Mouse (Mus musculus) monocyte, adult 2 months (primary cell): Measurements from ENCODE around the gene Hist1h1b.
A peak's percentile ranks its signal among the peaks of the same experiment; 100 is the strongest.
"Not testable (repeated sequence)": the region's sequence is repeated elsewhere in the genome, so short reads cannot be mapped to it uniquely, and the experiment has no call there.

Source experiments
- DNase-seq, 2 experiments: peaks; one replicate each; pipeline ENCODE4 v3.0.0; 2022; ENCODE audit warnings: low spot score in 2 of 2, low read depth in 1 of 2

Gene Hist1h1b

DNA sequence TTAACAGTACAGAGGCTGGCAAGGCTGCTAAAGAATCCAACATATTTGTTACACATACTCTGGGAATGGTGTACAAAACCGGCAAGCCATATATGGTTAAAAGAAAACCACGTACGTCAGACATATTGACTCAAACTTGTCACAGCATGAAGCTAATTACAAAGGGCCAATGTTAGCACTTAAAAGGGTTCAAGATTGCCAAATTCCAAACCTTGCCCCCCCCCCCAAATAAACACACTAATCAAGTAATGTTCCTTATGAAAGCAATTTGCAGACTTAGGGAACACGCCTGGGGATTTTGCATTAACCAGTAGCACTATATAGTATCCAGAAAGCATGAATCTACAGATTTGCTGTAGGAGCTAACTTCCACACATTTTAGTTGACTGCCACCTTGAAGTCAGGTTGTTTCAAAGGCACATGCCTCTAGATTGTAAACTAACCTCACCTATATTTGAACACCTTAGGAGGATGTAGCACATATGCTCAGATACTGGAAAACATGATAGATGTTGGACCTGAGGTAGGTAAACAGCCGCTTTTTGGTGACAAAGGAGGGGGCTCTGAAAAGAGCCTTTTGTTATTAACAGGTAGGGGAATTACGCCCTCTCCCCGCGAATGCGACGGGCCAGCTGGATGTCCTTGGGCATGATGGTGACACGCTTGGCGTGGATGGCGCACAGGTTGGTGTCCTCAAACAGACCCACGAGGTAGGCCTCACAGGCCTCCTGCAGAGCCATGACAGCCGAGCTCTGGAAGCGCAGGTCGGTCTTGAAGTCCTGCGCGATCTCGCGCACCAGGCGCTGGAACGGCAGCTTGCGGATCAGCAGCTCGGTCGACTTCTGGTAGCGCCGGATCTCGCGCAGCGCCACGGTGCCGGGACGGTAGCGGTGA lies 2.2 kb upstream of the Hist1h1b start:
- not testable (repeated sequence) for DNase-seq

DNA sequence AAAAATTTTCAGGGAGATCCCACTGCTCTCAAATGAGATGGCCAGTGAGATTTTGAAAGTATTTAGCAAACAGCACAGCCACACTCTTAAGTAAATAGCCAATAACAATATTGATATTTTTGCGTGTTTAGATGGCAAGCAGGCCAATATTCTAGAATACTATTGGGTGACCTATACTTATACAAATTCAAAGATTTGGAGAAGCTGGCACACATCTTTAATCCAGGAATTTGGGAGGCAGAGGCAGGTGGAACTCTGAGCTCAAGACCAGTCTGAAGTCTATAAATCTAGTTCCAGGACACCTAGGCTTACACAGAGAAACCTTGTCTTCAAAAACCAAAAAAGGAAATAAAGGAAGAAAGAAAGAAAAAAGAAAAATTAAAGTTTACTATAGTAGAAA lies 1.2 kb upstream of the Hist1h1b start:
- DNase-seq, result no peak

- DNase-seq, result no peak
Measured at GRCm38 (mm10) chr13:21781021-21781555, 663 bp upstream of the Hist1h1b start.

DNA sequence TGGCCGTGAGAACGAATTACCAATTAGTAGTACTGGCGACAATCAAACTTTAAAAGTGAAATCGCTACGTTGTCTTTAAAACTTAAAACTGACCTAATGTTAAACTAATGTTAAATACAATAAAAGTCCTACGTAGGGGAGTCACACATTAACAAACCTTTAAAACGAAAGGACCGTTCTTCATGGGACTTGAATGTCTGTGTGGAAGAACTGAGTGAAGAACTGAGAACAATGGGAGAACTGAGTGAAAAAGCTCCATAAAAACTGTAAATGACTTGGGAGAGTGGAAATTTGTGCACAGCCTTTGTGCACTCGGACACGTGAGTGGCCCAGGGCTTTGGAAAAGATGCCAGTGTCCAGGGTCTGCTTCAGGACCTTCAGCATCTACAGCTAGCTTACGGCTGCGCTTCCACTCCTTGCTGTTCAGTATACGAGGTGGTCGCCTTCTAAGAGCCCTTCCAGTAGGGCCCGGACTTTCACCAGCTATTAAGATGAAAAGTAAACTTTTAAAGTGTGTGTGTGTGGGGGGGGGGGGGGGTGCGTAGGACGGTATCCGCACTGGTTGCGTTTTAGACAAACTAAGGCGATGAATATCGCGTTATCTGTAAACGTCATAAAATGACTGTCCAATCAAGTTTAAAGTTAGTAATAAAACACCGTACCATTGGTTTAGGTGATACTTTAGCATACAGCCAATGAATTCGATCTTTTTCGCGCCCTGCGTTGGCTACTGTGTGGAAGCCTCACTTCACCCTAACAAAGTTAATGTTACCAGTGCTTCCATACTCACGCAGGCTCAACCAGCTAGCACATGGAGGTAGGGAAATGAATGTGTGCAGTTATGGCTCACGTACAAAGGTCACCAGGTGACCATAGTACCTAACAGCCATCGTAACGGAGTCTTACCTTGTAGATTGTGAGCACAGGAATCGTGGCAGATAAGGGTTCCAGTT lies 1.3 kb downstream of the Hist1h1b start:
- peak; percentile 40 to 56 for DNase-seq

DNA sequence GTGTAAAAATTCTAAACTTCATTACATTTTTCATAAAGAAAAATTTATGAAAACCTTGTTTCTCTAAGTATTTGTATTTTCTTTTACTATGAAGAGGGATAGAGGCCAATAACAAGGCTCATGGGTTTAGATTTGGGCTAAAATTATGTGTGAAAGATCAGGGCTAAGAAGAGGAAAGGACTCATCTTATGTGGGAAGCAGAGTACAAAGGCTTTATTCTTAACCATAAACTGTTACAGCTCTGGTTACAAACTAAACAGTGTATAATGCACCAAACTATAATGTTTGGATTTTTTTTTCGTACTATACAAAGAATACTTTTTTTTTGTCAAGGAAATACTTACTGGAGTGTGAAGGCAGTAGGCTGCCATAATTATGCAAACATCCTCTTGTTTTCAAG lies 24.7 kb downstream of the Hist1h1b start:
- DNase-seq, result no peak

GRCm38 (mm10) chr13:21754294-21755001 lies 26.0 kb downstream of the Hist1h1b start:
- not testable (repeated sequence) for DNase-seq

- peak; percentile 33 to 68 for DNase-seq
Measured at GRCm38 (mm10) chr13:21753524-21754285, 26.7 kb downstream of the Hist1h1b start, which contains the start of the genes Hist1h2ak and Hist1h2bn. Gene Hist1h2ak, minus strand, starts transcription at chr13:21753827. Gene Hist1h2bn, plus strand, starts transcription at chr13:21754123.

DNA sequence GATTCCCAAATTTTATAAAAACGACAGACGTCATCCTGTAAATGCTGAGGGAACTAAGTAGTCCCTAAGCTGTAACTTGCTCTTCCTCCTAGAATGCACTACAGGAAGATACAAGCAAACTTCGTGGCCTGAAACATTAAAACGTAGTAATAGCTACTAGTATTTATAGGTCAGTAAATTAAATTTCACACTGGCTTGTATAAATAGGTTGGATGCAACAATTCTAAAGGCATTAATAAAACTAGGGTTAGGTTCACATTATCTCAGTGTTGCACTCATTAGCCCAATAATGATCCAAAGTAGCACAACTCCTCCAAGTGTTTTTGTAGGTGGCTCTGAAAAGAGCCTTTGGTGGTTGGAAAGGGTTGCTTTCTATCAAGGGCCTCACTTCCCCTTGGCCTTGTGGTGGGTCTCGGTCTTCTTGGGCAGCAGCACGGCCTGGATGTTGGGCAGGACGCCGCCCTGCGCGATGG lies 27.3 kb downstream of the Hist1h1b start:
- DNase-seq, result no peak

DNA sequence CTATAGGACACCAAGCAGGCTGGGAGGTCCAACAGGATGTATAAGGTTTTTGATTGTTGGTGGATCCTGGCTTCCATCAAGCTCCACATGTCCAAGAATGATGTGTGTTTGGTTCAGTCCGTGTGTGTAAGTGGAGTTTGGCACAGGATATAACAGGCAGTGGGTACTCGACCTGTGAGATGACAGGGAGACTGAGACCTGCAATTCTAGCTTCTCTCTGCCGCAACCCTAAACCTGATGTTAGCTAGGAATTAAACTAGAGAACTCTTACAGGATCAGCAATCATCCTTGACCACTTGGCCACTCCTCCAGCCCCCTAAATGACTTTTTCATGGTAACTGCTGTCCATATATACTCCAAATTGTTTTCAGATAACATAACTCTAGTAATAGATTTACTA lies 28.1 kb downstream of the Hist1h1b start:
- no peak for DNase-seq

DNA sequence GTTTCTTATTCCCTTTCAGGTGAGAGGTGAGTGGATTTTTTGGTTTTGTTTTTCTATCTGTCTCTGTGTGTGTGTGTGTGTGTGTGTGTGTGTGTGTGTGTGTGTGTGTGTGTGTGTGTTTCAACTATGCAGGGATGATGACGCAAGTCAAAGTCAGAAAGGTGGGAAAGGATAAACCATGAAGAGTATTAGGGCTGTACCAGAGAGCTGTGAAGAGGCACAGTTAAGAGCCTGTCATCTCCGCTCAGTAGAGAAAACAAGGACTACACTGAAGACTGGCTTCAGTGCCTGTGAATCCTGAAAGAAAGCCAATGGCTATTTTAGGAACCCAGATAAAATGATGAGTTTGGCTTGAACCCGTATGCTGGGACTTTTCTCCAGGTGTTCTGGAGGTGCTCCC lies 28.6 kb downstream of the Hist1h1b start:
- DNase-seq, result no peak

DNA sequence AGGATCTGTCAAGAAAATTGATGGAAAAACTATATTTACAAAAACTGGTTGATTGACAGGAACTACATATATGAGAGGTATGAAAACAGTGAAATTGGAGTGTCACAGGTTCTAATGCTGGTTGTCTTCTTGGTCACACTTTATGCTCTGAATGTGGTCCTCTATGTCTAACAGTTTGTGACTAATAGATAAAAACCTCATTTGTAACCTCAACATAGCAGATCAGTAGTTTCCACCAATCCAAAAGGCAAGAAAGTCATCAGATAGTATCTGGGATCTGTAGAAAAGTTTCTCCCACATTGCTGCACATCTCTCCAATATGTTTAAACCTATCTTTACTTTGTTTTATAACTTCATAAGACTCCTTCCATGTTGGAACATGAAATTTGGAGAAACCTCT lies 29.0 kb downstream of the Hist1h1b start:
- DNase-seq, result no peak

GRCm38 (mm10) chr13:21750159-21751017 lies 30.0 kb downstream of the Hist1h1b start, which contains the start of gene Hist1h4k:
Gene Hist1h4k, minus strand, starts transcription at chr13:21750505.
- peak; percentile 69 to 77 for DNase-seq

DNA sequence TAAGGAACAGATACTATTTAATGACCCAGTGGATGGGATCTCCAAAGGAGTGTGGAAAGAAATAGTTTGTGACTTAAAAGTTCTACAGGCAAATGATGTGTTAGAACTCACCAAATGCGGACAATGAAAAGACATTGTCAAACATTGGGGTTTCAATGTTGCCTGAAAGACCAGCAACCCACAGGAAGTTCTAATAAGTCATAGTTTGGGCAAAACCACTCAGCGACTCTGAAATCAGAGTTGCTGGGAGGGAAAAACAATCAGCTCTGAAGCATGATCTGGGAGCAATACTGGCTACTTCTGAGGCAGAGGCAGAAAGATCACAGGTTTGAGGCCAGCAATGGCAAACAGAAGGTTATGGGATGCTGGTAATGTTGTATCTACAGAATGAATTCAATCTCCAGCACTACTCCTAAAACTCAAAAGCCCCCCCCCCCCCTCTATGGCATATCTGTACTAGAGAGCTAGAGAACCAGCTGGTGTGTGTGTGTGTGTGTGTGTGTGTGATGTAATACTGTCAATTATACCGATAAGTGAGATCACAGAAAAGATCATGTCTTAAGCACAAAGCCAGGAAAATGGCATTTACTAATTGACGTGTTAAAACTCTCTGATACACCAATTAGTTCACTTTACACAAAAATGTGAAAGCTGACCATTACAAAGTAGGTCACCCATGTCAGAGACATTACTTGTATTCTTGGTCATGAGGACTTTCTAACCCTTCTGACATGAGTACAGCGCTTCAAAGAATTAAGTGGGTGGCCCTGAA lies 30.9 kb downstream of the Hist1h1b start:
- no peak for DNase-seq

DNA sequence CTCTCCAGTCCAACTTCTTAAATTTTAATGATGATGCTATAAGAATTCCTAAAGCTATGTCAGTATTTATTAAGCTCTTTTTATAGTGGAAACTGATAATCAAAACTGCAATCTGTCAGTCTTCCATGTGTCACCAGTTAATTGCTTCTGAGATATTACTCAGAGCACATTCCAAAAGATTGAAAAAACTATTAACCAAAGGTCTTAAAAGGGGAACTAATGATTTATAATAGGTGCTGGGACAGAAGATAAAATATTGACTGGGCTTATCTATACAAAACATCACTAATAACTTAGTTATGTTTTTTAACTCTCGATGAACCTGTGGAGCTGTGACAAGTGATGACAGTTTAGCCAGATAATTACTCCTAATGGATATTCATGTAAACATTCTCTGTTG lies 35.4 kb downstream of the Hist1h1b start:
- DNase-seq, result no peak

DNA sequence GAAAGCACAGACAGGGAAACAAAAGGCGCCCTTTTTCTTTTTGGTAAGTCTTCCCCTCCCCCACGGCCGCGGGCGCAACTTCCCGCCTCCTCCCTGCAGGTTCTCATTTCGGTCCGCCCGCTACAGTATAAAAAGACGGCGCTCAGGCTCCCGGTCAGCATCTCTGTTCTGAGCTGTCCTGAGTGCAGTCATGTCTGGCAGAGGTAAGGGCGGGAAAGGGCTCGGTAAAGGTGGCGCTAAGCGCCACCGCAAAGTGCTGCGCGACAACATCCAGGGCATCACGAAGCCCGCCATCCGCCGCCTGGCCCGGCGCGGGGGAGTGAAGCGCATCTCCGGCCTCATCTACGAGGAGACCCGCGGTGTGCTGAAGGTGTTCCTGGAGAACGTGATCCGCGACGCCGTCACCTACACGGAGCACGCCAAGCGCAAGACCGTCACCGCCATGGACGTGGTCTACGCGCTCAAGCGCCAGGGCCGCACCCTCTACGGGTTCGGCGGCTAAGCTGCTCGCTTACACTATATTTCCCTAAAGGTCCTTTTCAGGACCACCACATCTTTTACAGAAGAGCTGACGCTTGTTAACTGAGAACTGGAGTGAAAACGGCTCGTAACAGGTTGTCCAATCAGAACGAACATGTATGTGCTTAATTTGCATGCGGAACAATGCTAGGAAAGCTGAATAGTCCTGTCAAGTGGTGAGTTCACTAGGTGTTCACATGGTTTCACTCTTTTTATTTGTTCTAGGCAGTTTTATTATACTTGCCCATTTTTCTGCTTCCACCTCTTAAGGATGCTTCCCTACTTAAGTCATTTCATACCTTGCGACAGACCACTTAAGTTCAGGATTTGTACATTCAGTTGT lies 45.3 kb downstream of the Hist1h1b start, which contains the start of gene Hist1h4j:
Gene Hist1h4j, plus strand, starts transcription at position 159 of the 862 bp plus-strand sequence.
- DNase-seq, result peak in 1 of 2 experiments; percentile 45

- peak in 1 of 2 experiments; percentile 67 for DNase-seq
Measured at GRCm38 (mm10) chr13:21734010-21734905, 46.2 kb downstream of the Hist1h1b start.
